Mouse (Mus musculus) spleen, adult 2 months (tissue): ENCODE measurements at regions not wholly inside any gene's neighbourhood (a gene's known extent, or its start where the extent isn't known, plus 50 kb on each side); places are given as distances from the start of the nearest gene placed in this dataset.

Experiments used
- CTCF ChIP-seq: fragments of 200-500 bp; IDR thresholded peaks from 2 replicates; pipeline ENCODE4 v1.5.1; 2011; ENCODE audit warnings: mild to moderate bottlenecking, inconsistent platforms; ENCODE audit not compliant: insufficient read depth, insufficient read length, insufficient replicate concordance; ENCODE audit errors: extremely low read depth
- POLR2A ChIP-seq: fragments of 200-500 bp; IDR thresholded peaks from 2 replicates; pipeline ENCODE4 v1.6.1; 2011; ENCODE audit warnings: low read depth, low read length, inconsistent platforms

DNA sequence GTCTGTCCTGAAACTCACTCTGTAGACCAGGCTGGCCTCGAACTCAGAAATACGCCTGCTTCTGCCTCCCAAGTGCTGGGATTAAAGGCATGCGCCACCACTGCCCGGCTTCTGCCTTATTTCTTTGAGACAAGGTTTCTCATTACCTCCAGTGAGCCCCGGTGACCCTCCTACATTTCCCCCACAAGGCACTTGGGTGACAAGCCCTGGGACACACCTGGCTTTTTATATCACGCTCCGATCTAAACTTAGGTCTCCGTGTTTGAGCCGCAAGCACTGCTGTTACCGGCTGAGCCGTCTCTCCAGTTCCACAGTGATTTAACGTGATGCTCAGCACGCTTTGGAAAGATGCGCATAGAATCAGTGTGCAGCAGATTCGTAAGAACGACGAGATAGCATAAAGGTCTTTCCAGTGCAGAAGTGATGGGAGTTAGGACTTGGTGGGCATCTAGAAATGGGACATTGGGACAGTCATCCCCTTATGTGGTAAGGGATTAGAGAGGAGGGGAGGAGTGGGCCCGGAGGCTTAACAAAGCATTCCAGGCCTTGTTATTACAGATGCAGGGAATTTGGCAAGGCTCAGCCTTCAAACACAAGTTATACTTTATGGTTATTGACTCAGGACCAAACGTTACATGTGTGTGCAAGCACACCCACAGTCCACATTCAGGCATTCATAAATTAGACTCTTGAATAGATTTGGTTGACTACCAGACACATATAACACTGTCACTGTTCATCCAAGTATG lies 56.9 kb upstream of the Slc38a4 start:
- TF ChIP-seq POLR2A (no peak), CTCF (no peak)
